Mouse (Mus musculus) embryo, embryonic 10 days (tissue): ENCODE measurements around the gene Npas3.

Experiments used
- DNase-seq: peaks from one replicate; pipeline ENCODE4 v3.0.0-alpha.2; 2015; ENCODE audit warnings: low spot score

Npas3 gene

DNA sequence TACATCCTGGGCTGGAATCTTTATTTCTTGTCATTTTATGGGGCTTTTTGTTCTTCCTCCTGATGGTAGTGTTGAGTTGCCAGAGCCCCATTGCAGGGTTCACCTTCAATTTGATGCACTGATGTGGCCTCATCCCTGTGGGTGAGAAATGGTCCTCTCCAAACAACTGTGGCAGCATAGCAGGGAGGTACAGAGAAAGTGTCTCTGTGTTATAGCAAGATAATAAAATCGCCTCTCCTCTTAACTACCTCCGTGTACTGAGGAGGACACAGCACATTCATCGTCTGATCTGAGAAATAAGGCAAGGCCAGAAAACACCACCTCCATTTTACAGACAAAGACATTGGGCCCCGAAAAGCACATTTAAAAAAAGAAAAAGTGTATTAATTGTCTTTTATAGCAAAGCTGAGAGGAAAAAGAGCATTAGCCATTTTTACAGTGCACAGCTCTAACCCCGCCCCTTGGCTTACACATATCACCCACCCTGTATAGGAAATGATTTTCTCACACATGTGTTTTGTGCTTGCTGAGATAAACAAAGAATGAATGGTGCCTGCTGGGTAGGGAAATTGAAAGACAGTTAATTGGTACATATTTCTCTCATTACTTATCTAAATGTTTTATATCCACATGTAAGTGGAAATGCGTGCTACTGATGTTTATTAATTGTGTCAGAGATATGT is 546.4 kb downstream of the Npas3 start:
- DNase-seq = no peak

DNA sequence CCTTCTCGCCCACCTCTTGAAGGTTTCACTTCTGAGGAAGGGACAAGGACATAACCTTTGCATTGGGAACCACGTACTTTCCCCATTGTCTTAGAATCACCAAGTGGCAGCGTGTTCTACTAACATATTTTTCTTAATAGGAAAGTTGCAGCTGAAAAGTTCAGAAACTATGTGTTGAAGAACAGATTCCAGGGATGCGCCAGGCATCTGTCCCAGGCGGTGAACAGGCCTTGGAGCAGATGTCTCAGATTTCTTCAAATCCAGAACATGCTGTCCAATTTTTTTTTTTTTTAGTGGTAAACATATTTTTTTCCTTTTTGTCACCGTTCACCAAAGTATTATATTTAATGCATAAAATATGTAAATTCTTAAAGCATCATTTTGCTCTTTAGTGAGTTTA is 553.4 kb downstream of the Npas3 start:
- DNase-seq = no peak

DNA sequence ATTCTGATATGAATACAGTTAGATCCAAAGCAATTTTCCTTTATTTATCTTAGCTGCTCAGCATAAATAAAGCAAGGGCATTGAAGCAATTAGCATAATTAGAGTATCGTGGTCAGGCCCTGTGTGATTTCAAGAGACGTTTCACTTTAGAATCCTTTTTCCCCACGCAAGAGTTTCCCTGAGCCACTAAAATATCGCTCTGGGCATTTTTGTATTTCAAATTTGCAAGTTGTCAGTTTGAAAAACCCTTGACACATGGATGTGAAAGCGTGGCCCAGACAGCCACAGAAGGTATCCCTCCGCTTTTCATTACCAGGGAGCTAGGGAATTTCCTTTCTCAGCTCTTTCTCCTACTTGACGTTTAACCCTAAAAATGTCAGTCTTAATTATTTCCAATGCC is 553.9 kb downstream of the Npas3 start:
- DNase-seq = no peak

DNA sequence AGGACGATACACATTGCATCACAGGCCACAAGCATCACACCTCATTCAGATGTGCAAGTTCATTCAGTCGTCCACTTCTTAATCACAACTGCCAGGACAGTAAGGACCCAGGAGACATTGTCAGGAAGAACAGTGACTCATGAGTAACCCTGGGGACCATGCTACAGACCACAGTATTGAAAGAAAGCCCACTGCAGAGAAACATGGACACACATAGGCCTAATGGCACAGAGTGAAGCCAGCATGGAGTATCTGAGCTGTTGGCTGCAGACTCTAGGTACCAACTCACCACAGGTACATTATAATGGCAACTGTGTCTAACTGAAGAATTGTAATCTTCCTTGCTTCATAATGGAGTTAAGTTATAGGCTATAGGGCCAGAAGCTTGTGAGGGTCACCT is 561.6 kb downstream of the Npas3 start:
- DNase-seq = no peak

DNA sequence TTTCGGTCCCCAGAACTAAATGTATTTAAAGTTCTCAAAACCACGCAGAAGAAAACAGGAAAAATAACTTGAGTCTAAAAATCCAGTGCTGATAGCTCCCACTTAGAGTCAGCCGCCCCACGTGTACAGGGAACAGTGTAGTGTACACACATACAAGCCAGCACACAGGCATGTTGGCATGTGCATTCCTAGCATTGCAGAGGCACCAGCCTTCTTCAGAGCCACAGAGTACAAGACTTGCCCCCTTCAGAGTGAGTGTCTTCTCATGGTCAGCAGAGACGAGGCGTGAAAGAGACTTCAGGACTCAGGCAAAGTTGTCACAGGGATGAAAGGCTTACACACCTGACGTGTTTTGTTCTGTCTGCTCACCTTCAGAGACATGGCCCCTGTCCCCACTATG is 565.8 kb downstream of the Npas3 start:
- no peak for DNase-seq

DNA sequence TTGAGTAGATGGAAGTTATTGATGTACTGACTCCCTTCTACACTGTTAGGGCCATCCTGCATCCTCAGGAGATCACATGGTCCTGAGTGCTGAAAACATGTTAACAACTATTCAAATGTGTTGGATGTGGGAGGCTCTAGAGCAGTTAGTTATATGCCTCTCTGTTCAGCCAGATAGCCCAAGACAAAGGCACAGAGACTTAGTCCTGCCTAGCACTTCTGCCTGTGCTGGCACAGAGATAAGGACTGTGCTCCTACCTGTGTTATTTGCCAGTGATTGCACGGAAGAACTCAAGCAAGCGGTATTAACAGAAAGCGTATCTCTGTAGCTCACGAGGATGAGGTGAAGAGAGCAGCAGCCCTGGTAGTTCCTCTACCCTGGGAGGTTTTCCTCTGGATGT is 571.5 kb downstream of the Npas3 start:
- no peak for DNase-seq

DNA sequence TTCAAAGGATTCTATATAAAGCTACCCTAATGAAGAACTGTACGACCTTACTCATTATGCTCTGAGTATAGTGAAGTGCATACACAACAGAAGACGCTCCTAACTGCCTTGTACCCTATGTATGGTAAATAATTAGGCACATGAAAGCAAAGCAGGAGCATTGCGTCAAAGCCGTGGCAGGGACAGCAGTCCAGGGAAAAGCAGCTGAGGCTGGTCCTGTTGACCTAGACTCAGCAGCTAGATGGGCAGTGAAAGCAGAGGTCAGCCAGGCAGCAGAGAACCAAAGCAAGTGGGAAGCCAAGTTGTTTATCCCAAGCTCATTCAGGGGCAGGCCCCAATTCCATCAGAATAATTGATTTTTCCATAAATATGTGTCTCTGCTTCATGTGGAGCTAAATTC is 574.4 kb downstream of the Npas3 start:
- DNase-seq = no peak

DNA sequence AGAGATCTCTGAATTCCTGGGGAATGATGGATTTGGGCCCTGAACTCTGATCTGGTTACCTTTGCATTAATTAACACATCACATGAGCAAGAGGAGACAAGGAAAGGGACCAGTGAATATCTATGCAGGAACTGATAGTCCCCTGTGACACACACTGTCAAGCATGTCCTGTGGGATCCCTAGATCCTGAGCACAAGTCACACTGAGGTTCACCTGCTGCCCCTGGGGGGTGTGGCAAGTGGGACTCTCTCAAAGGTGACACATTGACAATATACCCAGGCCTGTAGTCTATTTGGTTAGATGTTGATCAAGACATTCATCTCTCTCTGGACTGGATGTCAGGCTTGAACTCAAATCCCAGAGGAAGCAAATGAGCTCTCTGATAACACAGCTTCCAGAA is 576.8 kb downstream of the Npas3 start:
- DNase-seq = no peak

DNA sequence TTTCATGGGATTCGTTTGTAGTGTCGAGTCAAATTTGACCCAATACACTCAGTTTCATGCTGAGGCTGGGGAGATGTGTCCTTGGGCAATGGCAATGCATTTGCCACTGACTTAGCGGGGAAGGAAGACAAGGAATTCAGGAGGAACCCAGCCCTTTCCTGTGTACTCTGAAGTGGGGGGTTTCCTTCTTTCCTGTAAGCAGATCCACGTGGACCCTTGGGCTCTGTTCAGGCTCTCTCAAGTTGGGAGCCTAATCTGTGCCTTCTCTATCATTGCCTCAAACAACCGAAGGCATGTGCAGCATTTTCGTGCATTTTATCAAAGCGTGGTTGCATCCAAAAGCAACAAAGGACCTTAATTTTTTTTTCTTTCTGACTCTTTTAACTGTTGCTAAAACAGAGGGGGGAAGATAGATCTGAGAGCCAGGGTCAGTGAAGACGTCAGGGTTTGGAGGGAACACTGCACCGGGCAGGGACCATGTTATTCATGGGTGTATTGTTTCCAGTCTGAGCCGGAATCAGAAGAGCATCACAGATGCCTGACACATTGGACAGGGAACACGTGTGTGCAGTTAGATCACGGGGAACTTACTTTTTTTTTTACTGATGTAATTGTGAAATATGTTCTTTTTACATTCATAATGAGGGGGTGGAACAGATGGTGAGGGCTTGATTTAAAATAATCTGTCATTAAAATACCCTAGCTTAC is 577.6 kb downstream of the Npas3 start:
- DNase-seq = no peak

DNA sequence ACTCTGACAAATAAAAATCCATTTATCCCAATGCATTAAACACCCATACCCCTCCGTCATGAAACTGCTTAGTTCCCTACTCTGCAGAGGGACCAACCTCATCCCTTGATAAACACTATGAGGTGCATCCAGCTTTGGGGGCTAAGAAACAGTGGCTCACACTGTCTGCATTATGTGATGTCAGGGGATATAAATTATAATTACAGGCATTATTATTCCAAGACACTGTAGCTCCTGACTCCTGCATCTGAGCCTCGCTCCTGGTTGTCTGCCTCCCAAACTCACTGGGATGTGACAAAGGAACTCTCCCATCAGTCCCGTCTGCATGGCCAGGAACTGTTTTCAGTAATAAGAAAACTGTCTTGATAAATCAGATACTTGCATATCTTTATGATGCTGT is 578.3 kb downstream of the Npas3 start:
- no peak for DNase-seq

DNA sequence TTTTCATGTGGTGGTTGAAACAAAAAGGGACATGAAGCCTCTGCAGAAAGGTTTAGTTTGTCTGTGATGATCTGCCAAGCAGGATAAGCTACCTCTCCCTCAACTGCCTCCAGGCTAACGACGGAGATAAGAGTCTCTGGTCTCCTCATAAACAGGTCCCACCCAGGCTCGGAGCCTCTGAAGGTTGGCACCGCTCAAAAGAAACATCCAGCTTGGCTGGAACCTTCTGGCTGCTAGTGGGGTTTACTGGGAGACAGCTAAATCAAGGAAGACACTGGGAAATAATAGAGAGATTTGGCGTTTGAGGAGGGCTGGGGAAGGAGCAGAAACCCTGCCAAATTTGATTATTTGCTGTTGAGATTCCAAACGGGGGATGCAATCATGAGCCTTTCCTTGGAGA is 584.1 kb downstream of the Npas3 start:
- no peak for DNase-seq

DNA sequence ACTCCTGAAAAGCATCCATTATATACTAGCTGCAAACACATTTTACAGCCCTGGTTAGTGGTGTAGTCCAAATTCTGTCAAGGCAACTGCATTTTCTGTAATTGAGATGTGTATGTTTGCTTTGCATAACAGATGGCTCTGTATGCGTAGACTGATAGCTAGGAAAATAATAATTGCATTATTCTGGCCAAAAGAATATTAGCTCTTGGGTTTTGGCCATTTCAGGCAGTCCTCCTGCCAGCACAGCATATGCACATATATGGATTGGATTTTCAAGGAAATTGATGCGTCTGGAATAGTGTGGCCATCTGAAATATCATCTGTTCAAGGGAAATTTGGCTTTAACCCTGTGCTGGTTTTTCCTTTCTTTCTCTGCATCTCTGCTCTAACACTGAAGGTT is 584.9 kb downstream of the Npas3 start:
- no peak for DNase-seq

DNA sequence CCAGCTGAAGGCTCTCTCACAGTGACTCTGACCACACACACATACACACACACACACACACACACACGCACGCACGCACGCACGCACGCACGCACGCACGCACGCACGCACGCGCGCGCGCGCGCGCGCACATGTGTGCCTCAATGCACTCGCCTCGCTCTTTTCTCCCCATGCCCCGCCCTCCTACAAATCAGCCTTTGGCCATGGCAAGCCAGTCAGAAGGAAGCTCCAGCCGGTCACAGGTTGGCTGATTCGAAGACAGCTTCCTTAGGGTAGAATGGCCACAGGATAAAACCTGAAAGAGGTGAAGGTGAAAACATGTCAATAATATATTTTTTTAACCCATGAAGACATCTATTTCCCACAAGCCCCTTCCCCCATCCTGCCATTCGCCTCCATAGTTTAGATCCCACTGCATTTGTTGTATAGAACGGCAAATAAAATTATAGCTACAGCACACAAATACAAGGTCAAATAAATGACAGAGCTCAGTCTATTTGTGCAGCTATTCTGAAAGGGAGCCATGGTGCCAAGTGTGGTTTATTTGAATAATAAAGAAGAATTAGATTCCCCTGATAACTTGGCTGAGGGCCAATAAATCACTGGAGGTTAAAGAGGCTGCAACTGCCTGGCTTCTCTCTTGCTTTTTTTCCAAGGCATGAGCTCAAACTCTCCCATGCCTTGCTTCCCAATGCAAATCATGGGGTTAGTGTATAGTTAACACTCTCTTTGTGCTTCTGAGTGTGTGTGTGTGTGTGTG is 587.7 kb downstream of the Npas3 start:
- no peak for DNase-seq

DNA sequence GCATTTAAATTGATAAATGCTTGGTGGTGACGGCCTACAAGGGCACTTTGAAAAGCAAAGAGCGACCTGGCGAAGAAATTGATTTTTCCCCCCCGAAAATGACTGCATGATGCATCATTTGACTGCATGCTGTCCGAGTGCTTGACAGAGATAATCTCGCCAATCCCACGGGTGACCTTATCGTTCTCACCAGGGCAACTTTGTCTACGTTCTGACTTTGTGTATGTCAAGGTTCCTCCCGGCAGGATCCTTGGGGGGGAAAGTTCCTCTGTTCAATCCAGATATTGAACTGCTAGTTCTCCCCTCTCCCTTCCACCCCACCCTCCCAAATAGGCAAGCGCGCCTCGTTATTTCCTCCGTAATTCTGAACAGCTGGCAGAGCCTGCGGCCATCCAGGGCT is 588.9 kb downstream of the Npas3 start:
- DNase-seq = no peak

DNA sequence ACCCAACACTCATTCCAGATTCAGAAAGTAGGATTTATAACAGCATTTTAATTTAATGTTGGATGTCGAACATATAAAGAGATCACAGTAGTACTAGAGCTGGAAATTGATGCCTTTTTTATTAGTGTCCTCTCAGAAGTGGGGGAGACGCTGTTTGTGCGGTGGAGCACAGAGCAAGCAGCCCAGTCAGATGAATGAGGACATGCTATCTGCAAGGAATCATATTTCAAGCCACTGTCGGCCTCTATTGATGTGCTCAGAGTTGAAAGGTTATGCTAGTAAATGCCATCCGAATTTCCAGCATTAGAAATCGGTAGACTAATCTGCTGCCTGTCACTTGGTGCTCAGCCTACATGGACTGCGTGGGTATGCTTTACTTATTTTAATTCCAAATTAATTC is 590.1 kb downstream of the Npas3 start:
- peak; percentile 63 for DNase-seq

DNA sequence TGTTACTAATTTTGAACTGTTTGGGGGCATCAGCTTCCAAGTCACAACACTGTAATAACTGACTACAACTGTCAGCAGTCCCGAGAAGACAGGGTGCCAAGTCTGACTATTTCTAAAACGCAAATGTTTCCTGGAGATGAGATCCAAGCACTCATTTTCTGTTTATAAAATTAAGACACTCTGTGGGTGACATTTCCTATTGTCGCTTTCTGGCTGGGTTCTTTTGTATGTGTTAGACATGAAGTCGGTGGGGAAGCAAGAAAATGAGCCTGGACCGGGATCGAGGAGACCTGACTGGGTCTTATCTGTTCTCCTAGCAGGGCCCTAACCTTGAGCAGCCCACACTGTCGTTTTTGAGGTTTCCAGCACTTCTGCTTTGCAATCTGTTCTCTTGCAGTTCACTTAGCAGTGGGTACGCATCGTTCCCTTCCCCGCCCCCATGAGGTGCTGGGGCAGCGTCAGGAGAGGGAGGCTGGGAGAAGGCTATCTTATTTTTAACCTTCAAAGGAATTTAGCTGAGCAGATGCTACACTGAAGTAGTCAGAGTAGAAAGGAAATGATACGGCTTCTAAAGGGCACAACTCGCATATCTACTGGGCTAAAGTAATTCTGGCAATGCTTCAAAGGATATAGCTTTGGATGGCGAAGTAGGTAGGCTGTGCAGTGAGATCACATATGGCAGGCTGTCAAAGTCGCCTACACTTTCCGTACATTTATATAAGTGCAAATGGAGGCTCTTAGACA is 593.6 kb downstream of the Npas3 start:
- DNase-seq = no peak

DNA sequence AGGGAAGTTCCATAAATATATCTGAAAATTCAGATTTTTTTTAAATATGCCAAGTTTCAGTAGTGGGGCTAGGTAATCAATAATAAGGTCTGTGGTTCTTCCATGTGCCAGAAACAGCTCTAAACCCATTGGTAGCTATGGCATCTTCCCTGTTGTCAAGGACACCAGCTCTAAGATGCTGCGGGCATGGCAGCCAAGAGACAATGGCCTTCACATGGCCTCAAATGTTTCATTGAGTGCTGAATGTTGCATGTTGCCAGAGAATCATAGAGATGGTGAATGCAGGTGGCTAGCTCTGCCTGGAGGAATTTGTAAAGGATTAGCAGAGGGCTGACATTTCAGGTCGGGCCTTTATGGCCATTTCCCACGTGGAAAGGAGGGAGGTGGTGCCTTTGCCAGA is 595.1 kb downstream of the Npas3 start:
- no peak for DNase-seq

DNA sequence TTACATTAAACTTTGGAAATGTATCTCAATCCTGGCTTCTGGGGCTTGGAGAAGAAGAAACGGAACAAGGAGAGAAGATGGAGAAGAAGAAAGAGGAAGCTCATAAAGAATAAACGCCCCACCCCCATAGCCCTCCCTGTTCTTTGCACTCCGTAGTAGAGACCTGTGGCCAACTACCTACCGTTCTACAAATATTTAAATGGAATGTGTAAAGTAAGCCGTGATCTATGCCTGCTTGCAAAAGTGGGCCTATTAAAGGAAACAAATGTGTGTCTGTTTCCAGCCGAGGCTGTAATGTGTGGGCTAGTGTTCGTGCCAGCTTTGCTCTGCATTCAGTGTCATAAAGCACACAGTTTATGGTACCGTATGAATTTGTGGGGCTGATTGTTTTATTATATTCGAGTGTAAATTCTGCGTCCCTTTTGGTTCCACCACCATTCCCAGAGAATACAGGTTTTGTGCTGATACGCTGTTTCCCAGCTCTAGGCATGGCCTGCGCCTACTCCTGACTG is 597.7 kb downstream of the Npas3 start:
- no peak for DNase-seq

DNA sequence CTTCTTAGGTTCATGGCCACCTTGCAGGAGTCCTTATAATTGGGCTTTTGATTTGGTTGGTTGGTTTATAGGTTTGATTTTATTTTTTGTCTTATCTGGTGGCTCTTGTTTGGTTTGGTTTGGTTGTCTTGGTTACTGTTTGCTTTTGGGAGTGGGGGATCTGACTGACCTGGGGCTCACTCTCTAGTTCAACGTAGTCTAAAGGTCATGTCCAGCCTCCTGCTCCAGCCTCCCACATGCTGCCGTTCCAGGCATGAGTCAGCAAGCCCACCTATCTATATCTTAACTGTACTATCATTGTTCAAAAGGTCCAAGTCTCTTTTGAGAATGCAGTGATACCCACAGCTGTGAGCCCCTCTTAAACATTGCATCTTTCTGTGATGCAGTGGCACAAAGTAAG is 600.8 kb downstream of the Npas3 start:
- no peak for DNase-seq

DNA sequence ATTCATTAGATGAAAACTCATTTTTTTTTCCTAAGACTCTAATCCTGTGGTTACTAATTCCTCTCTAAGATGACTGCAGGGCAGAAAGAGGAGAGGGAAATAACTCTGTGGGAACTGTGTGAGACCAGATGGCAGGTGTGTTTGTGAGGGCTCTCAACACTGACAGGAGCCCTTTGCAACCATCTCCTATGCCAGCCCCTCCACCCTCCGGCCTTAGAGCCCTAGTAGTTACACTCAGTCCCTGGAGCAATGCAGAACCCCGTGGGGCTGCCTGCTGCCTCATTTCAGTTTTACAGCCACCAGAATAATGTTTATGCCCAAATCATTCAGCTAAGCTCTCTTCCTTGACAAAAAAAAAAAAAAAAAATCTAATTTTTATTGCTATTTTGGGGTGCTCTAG is 604.0 kb downstream of the Npas3 start:
- DNase-seq = no peak

DNA sequence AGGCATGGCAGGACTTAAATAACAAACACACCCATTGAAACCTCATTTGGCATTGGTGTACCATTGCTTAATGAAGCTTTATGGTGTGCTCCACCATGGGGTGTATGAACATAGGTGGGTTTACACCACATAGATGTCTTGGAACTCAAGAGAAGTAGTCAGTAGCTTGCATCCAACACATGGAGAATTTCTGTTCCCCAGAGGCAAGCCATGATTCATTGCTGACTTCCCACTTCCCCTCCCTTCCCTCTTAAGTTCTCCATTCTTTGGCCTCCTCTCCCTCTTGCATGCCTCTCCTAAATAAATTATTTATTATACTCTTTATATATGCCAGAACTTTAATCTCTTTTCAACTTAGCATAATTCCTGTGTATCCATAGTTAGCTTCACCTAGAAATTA is 611.7 kb downstream of the Npas3 start:
- DNase-seq = no peak

DNA sequence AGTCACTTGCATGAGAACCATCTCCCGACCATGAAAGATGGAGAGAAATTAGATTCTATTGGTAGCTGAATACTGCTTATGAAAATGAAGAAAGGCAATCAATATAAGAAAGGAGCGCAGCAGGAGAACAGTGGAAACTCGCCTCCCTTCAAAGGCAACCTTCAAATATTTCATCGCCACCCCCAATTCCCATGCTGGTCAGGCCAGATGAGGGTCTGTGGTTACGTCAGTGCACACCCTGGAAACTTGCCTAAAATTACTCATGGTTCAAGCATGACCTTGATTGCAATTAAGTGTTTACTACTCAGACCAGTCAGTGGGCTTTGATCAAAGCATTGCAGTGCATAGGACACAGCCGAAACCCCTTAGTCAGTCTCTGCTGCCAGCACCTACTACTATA is 613.8 kb downstream of the Npas3 start:
- DNase-seq = no peak
